Comparison of ENCODE assay signal across 8 mouse cellular contexts in genomic region chr4:120667045-120667501, GRCm38 (mm10). TPM values are rescaled to one million over a fixed set of nuclear protein-coding genes. Genes with fewer than 3 reads are reported as not detected.
DNase-seq lines count a peak whose midpoint lies in the region; ATAC-seq and TF ChIP-seq lines count a peak whose summit lies in the region.

No protein-coding gene starts in this region.

- peaks cover 40% of the 10 kb centered on the region for H3K27me3 ChIP-seq in limb, embryonic 15.5 days
- peaks cover 17% of the 10 kb centered on the region for H3K27me3 ChIP-seq in midbrain, embryonic 14.5 days (ENCODE audit: control insufficient read depth, insufficient read depth, low read length)

- TF ChIP-seq CTCF in cortical plate, adult 2 months (IDR thresholded peaks at IDR 0.05; ENCODE audit: extremely low read depth, insufficient read depth, low read length) = no peak

- no peaks in the 10 kb centered on the region for H3K9me3 ChIP-seq in limb, embryonic 15.5 days
- H3K9me3 ChIP-seq in midbrain, embryonic 14.5 days (ENCODE audit: control insufficient read depth, low read length) = no peaks in the 10 kb centered on the region

- no peak for TF ChIP-seq POLR2A in cortical plate, adult 2 months (IDR thresholded peaks at IDR 0.05; ENCODE audit: extremely low read depth, insufficient read depth, low read length)

- no peaks in the 10 kb centered on the region for H3K36me3 ChIP-seq in limb, embryonic 15.5 days
- H3K36me3 ChIP-seq in midbrain, embryonic 14.5 days (ENCODE audit: control insufficient read depth, insufficient read depth, low read length) = no peaks in the 10 kb centered on the region

- peak overlapping the region; percentile 52; the same call in 1 of the 2 replicates for H3K27ac ChIP-seq in cortical plate, adult 2 months (ENCODE audit: insufficient read depth, low read length)
- H3K27ac ChIP-seq in limb, embryonic 15.5 days = no peak overlapping the region; the same call in 1 of the 2 replicates
- H3K27ac ChIP-seq in midbrain, embryonic 14.5 days (replicated peaks; ENCODE audit: low read depth, low read length) = no peak overlapping the region; the same call in 1 of the 2 replicates

- ATAC-seq in inflammation-experienced regulatory T-cells, adult 6 months = peak; percentile 50
- ATAC-seq in limb, embryonic 15.5 days (ENCODE audit: insufficient number of reproducible peaks, low FRiP score, low TSS enrichment, low read depth) = 0 out of 2 replicates have a peak, but pooled peaks have one; percentile 37
- peak; percentile 62; the same call in 1 of the 2 replicates for ATAC-seq in midbrain, embryonic 14.5 days (ENCODE audit: low FRiP score, low TSS enrichment)

- peak overlapping the region; percentile 46 for H3K4me3 ChIP-seq in cortical plate, adult 2 months (ENCODE audit: insufficient read depth, low read length)
- H3K4me3 ChIP-seq in limb, embryonic 15.5 days = peak overlapping the region; percentile 50
- H3K4me3 ChIP-seq in midbrain, embryonic 14.5 days (replicated peaks; ENCODE audit: low read depth, low read length) = peak overlapping the region; percentile 48

- no peaks in the 10 kb centered on the region for H3K4me1 ChIP-seq in cortical plate, adult 2 months (ENCODE audit: control insufficient read depth, insufficient read depth, low read length)
- peaks cover 17% of the 10 kb centered on the region for H3K4me1 ChIP-seq in limb, embryonic 15.5 days
- H3K4me1 ChIP-seq in midbrain, embryonic 14.5 days (ENCODE audit: control insufficient read depth, insufficient read depth, low read length) = peaks cover 6% of the 10 kb centered on the region; the same call in 1 of the 2 replicates

- peak overlapping the region; percentile 35; the same call in 1 of the 2 replicates for H3K9ac ChIP-seq in limb, embryonic 15.5 days
- H3K9ac ChIP-seq in midbrain, embryonic 14.5 days (replicated peaks; ENCODE audit: low read length) = peak overlapping the region; percentile 53

- peak overlapping the region; percentile 97 for H3K4me2 ChIP-seq in limb, embryonic 15.5 days
- H3K4me2 ChIP-seq in midbrain, embryonic 14.5 days (ENCODE audit: low read length) = peak overlapping the region; percentile 99

- DNase-seq in adrenal gland, postnatal 10 days = peak; percentile 78
- peak; percentile 72 for DNase-seq in gastrocnemius, postnatal 25 days
- peak; percentile 77 for DNase-seq in midbrain, embryonic 14.5 days
- peak; percentile 16 to 52 for DNase-seq in spleen, adult 18-20 months
- no peak for DNase-seq in MN1 (ENCODE audit: low spot score)

- under 1% methylated on average over 43 of the region's 50 CpGs for WGBS in limb, embryonic 15.5 days
- WGBS in midbrain, embryonic 14.5 days = under 1% methylated on average over 50 of the region's 50 CpGs

RNA-seq across cellular contexts. Expression of gene Cited4, which starts 0.7 kb away (rescaled TPM):
- total RNA-seq in adrenal gland, postnatal 10 days (2021) = 1 to 10 TPM; 3.2 to 7.4 TPM
- 16.8 and 18.1 TPM in 2 replicates for polyA plus RNA-seq in cortical plate, adult 2 months (2012; rRNA removed)
- total RNA-seq in gastrocnemius, postnatal 25 days (2021) = 10 to 100 TPM; 15.0 to 32.1 TPM
- polyA plus RNA-seq in inflammation-experienced regulatory T-cells, adult 6 months (2017; shearing (Covaris generic)) = under 1 TPM in 1 of 3 experiments, not detected in 2; 0.46 TPM
- polyA plus RNA-seq in limb, embryonic 15.5 days (2015; fragmentation: Nextera tagmentation; extraction: Ambion mirVana) = 7.6 TPM in 2 replicates
- 1.2 TPM in 2 replicates for polyA plus RNA-seq in midbrain, embryonic 14.5 days (2014; fragmentation: Nextera tagmentation; extraction: Ambion mirVana)
